Mouse (Mus musculus) heart, adult 10 weeks (tissue): Measurements from ENCODE around the gene 6330409D20Rik. TPM values are rescaled to one million over a fixed set of nuclear protein-coding genes. Genes with fewer than 3 reads are reported as not detected.

ENCODE experiments used
- polyA plus RNA-seq: library from polyadenylated mRNA; stranded (reverse); fragments of 350-450 nt; fragmentation: Illumina TruSeq; extraction: RNeasy Lipid Tissue Mini Kit (QIAGEN cat#74804); gene quantifications from one replicate; pipeline ENCODE4 v1.2.3, GENCODE M21; 2014; ENCODE audit warnings: low read depth, low replicate concordance

Gene 6330409D20Rik
- polyA plus RNA-seq: not detected

DNA sequence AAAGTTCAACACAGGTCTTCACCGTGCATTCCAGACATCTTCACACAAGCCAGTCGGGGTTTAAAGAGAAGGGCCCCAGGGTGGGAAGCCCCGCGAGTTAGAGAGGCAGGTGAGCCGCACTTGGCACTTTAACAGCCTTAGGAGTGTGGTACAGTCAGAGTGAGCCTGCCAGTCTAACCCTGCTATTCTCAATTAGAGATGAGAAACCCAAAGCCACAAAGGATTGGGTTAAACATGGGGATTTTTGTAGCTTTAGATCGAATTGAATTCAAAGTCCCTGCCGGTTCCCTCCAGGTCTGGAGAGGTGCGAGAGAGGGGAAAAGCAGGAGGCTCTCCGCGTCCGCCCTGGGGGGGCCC lies at the start of gene 6330409D20Rik:
TSS of gene 6330409D20Rik (minus strand) at position 101 of the 357 bp plus-strand sequence.

GRCm38 (mm10) chr2:32784048-32784681 lies 43.3 kb upstream of the 6330409D20Rik start, which contains the start of gene Cfap157:
Gene Cfap157, minus strand, starts transcription at chr2:32784428.

DNA sequence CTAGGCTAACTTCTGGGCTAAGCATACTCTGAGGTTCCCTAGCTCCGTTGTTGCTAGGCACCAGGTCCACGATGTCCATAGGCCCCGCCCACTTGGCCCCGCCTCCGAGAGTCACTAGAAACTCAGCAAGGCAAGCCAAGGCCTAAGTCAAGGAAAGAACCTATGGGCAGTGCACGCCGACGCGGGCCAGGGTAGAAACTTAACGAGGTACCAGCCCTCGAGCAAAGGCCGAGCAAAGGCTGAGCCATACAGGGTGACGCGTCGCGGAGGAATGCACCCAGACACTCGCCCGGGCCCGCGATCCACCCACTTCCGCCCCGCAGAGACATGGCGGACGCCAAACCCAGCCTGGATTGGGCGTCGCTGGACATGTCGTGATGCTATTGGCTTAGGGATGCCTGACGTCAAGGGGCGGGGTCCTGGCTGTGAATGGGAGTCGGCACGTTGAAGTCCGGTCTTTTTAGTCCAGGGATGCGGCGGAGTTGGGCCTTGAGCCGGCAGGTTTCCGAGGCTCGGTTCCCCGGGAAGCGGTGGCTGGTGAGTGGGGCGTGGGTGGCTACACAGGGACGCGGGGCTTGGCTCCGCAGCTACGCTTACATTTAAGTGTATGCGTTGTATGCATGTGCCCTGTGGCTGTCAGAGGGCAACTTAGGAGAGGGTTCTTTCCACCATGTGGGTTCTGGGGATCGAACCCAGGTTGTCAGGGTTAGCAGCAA lies 34.7 kb upstream of the 6330409D20Rik start, which contains the start of the genes Ttc16 and Ptrh1:
TSS of gene Ttc16 (minus strand) at position 275 of the 716 bp plus-strand sequence.
TSS of gene Ptrh1 (plus strand) at position 428 of the 716 bp plus-strand sequence.

GRCm38 (mm10) chr2:32757056-32757845 lies 16.4 kb upstream of the 6330409D20Rik start, which contains the start of gene Tor2a:
Gene Tor2a, plus strand, starts transcription at chr2:32757234.

DNA sequence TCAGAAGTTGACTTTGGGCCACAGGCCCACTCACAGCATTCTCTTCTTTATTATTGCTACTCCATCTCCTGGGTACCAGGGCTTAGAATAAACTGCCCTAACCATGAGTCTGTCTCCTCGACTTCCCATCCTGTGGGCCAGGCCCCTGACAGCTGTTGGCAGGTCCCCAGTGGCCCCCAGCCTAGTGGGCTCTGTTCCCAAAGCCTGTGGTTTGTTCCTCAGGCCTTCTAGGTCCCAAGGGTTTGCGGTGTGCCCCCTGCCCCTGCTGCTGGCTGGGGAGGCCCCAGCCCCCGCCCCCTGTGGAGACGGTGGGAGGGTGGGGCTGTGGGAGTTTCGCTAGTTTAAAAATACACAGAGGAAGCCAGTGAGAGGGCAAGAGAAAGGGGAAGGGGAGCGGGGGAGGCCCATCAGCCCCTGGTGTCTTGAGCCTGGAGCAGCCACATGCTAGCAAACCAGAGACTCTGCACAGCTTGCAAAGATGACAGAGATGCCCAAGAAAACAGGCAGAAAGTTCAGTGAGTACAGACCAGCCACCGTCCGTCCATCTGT lies 20.1 kb downstream of the 6330409D20Rik start, which contains the start of gene Sh2d3c:
TSS of gene Sh2d3c (plus strand) at position 375 of the 549 bp plus-strand sequence.

GRCm38 (mm10) chr2:32712934-32713817 lies 27.6 kb downstream of the 6330409D20Rik start, which contains the start of gene Cdk9:
Gene Cdk9, minus strand, starts transcription at chr2:32713076.

GRCm38 (mm10) chr2:32704021-32704421 lies 36.8 kb downstream of the 6330409D20Rik start, which contains the start of gene Fpgs:
Gene Fpgs, minus strand, starts transcription at chr2:32704145.

Other genes with a start within 250 kb of the 6330409D20Rik start
- 7.4 TPM for gene Fam102a, start 205.7 kb downstream of the 6330409D20Rik start, polyA plus RNA-seq
- gene Dpm2, start 170.2 kb downstream of the 6330409D20Rik start, polyA plus RNA-seq: 34.2 TPM
- gene Pip5kl1, start 166.2 kb downstream of the 6330409D20Rik start, polyA plus RNA-seq: not detected
- not detected for gene 9430097D07Rik, start 165.3 kb downstream of the 6330409D20Rik start, polyA plus RNA-seq
- 19.5 TPM for gene St6galnac4, start 153.9 kb downstream of the 6330409D20Rik start, polyA plus RNA-seq
- 110 TPM for gene St6galnac6, start 141.3 kb downstream of the 6330409D20Rik start, polyA plus RNA-seq
- 526 TPM for gene Ak1, start 119.3 kb downstream of the 6330409D20Rik start, polyA plus RNA-seq
- 139 TPM for gene Eng, start 94.4 kb downstream of the 6330409D20Rik start, polyA plus RNA-seq
- 11.2 TPM for gene Fpgs, start 36.9 kb downstream of the 6330409D20Rik start, polyA plus RNA-seq
- 35.5 TPM for gene Cdk9, start 27.9 kb downstream of the 6330409D20Rik start, polyA plus RNA-seq
- gene Sh2d3c, start 20.0 kb downstream of the 6330409D20Rik start, polyA plus RNA-seq: 17.4 TPM
- gene Tor2a, start 16.2 kb upstream of the 6330409D20Rik start, polyA plus RNA-seq: 15.4 TPM
- 0.24 TPM for gene Ttc16, start 34.6 kb upstream of the 6330409D20Rik start, polyA plus RNA-seq
- 3.7 TPM for gene Ptrh1, start 34.8 kb upstream of the 6330409D20Rik start, polyA plus RNA-seq
- gene Cfap157, start 43.4 kb upstream of the 6330409D20Rik start, polyA plus RNA-seq: not detected
- gene Stxbp1, start 106.2 kb upstream of the 6330409D20Rik start, polyA plus RNA-seq: 10.0 TPM
- 18.2 TPM for gene Fam129b, start 135.1 kb upstream of the 6330409D20Rik start, polyA plus RNA-seq
- gene Rpl12, start 220.5 kb upstream of the 6330409D20Rik start, polyA plus RNA-seq: 349 TPM
- gene Lrsam1, start 220.6 kb upstream of the 6330409D20Rik start, polyA plus RNA-seq: 15.1 TPM
- gene Slc2a8, start 241.1 kb upstream of the 6330409D20Rik start, polyA plus RNA-seq: 16.6 TPM